Mouse (Mus musculus) activated CD4-positive, CD25-positive, alpha-beta regulatory T cell, adult 4 months (primary cell): ENCODE results near the gene Zfp800. TPM values are rescaled to one million over a fixed set of nuclear protein-coding genes. Genes with fewer than 3 reads are reported as not detected.

Experiments
- ATAC-seq: one replicate; pipeline ENCODE4 v1.8.0; 2017
- polyA plus RNA-seq, 2 experiments: library from polyadenylated mRNA; unstranded; fragments of 100-300 nt; shearing (Covaris generic); gene quantifications; one replicate each; pipeline ENCODE4 v1.2.1; 2017

The Zfp800 gene
- polyA plus RNA-seq: 10 to 100 TPM; 25.2 to 29.9 TPM

DNA sequence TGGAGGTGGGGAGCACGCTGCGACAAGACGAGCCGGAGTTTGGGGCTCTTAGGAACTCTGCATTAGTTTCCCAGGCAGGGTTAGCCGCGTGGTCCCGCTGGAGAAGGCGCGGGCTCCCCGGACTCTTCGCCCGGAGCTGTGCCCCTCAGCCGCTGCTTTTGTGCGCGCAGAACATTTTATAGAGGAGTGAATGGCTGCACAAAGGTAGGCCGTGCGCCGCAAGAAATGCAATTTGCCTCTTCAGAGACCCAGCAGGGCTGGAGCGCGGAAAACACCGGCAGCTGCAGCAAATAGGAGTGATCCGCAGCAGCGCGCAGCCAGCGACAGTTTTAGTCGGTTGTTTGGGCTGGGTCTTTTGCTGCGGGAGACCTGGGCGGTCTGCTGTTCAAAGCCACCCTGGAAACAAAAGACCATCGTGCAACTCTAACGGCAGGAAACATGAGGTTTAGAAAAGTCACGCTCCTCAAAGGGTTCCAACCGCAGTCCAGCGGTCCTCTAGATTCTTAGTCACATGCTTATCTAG, at the start of gene Zfp800:
TSS of gene Zfp800 (minus strand) at position 325 of the 523 bp plus-strand sequence.
- peak; percentile 46 for ATAC-seq

DNA sequence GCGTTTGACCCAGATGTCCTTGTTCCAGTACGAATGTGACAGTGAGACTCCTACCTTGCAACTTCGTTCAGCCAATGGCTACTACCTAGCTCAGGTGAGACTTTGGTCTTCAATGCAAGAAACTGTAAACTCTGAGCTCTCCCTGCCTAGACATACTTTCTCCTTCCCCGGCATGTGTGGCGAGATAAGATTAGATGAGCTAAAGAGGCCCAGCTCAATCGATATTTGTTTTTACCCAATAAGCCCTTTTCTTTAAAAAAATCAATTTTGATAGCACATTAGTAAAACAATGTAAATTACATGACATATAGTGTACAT, 33.7 kb upstream of the Zfp800 start:
- ATAC-seq: no peak

DNA sequence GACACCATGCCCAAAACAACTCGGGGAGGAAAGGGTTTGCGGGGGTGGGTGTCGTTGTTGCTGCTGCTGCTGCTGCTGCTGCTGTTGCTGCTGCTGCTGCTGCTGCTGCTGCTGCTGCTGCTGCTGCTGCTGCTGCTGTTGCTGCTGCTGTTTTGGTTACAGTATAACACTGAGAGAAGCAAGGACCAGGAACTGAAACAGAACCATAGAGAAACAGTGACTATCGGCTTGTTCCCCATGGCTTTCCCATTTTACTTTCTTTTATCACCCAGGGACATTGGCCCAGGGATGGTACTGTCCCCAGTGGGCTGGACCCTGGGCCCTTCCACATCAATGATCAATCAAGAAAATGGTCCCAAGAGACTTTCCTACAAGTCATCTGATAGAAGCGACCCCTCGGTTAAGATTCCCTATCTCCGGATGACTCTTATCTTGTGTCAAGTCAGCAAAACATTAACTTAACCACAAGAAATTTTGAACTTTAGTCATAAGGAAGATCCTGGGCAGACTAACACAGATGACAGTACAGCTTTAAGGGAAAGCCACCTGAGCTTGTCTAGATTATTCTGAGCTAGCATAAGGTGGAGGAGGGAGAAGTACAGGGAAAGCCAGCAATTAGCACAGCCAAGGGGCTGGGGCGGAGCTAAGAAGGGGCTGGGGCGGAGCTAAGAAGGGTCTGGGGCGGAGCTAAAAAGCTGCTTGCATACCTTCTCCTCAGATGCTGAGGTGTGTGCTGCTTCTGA, 33.2 kb upstream of the Zfp800 start:
- ATAC-seq: no peak

GRCm38 (mm10) chr6:28429870-28430269, 32.1 kb upstream of the Zfp800 start:
- ATAC-seq: no peak

DNA sequence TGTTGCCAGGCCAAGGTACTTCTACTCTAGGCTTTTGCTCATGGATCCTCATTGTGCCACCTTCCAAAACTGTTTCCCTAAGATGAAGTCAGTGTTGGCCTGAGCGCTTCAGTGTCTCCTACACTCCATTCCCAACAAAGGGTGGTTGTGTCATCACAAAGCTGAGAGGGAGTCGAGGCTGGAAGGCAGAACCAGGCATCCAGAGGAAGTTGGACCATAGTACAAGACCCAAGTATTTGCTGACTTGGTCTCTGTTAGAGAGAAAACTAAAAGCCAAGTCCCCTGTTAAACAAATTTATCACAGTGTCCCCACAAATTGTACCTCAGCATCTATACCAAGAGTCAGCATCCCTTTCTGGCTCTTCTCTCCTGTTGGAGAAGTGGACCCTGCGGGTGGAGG, 30.5 kb upstream of the Zfp800 start, which contains the start of gene Gcc1:
TSS of gene Gcc1 (minus strand) at position 101 of the 400 bp plus-strand sequence.
- ATAC-seq: no peak

DNA sequence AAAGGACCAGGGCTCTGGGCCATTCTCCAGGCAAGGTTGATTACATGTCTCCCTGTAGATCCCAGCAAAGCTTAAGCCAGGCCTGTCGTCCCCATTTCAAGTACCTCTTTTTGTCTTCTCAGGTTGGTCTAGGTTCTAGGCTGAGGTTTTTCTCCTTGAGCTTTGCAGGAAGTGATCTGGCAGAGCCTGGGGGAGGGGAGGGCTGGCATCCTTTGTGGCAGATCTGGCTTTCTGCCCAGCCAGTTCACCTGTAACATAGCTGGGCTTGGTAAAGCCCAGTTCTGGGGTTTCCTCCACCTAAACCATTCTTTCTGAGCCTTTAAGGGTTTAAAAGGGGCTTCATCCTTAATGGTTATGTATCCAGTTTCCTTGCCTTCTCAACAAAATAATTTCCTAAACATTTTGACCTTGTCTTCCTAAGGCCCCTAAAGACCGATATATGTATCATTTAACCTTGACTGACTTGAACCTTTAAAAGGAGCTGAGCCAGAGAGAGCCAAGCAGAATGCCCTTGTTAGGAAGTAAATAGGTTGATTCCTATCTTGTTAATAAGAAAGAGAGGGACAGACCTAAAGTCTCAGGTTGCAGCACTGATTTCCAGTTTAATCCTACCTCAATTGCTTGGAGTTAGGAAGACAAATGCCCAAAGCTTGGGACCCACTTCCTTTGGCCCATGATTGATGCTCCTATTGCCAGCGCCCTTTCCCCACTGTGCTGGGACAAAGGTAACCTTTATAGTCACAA, 29.5 kb upstream of the Zfp800 start, which contains the start of gene Fscn3:
TSS of gene Fscn3 (plus strand) at position 694 of the 744 bp plus-strand sequence.
- peak; percentile 58 for ATAC-seq

GRCm38 (mm10) chr6:28425019-28425418, 27.2 kb upstream of the Zfp800 start:
- no peak for ATAC-seq

DNA sequence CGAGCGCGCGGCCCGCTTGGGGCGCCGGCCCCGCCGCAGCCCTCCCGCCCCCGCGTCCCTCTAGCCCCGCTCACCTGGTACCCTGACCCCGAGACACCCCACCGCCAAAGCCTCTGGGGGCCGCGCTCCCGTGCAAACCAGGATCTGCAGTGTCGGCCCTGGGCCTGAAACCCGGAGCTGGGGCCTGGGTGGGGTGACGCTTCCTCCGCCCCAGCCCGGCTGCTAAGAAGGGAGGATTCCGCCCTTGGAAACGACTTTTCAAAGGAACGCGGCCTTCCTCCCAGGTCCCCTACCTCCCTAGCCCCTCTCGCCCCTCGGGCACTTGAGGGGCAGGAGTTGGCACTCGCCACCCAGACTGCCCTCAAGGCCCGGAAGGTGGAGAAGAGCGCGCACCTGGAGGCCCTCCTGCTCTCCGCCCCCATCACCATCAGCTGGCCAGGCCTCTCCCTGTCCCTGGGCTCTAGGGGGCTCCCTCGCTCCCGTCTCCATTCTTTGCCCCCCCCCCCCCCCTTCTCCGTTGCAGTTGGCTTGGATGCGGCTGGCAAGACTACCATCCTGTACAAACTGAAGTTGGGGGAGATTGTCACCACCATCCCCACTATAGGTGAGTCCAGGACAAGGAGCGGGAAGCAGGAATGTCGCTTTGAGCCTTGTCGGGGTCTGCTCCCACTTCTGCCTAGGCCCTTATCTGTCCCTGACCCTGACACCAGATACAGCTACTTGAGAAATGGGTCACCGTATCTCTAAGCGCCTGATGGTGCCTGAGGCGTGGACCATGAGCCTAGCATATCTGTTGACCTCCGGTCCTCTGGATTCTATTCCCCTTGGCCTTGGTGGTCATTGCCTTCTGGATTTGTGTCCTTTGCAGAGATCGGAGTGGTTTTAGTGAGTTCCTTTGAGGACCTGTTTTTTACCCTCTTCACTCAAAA, 26.2 kb upstream of the Zfp800 start:
- no peak for ATAC-seq

DNA sequence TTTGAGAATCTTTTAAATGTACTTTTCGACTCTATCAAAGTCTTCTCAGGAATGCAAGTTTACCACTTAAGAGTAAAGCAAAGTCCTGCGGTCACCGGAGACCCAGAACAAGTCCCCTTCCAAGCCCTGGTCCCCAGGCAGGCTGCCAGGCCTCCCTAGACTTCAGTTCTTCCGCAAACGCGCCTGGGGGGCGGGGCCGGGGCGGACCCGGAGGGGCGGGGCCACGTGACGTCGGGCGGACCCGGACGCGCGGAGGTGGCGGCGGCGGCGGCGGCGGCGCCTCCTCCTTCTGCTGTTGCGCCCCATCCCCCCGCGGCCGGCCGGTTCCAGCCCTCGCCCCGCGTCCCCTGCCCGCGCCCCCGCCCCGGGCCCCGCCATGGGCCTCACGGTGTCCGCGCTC, 25.5 kb upstream of the Zfp800 start, which contains the start of gene Arf5:
TSS of gene Arf5 (plus strand) at position 248 of the 400 bp plus-strand sequence.
- ATAC-seq: peak; percentile 28

- ATAC-seq: no peak
Observed at GRCm38 (mm10) chr6:28422651-28423290, 25.0 kb upstream of the Zfp800 start.

GRCm38 (mm10) chr6:28421469-28422000, 23.7 kb upstream of the Zfp800 start:
- peak; percentile 95 for ATAC-seq

DNA sequence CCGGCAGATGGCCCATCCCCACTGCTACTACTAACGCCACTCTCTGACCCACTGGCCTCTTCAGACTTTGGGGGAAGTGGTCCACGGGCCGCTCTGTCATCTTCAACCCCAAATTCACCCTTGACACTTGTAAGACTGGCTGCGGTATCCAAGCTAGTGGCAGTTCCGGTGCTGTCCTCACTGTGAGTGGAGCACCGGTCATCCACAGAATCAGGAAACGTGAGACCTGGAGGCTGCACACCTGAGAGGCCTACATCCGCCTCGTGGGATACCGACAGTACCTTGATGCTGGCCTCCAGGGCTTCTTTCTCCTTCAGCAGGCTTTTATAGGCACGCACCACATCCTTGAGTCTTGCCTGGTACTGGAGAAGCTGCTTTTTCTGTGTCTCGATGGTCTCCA, 23.1 kb upstream of the Zfp800 start:
- no peak for ATAC-seq

- ATAC-seq: no peak
Observed at GRCm38 (mm10) chr6:28420361-28420760, 22.6 kb upstream of the Zfp800 start.

- no peak for ATAC-seq
Observed at GRCm38 (mm10) chr6:28419673-28420072, 21.9 kb upstream of the Zfp800 start.

- ATAC-seq: no peak
Observed at GRCm38 (mm10) chr6:28418449-28418848, 20.6 kb upstream of the Zfp800 start.

DNA sequence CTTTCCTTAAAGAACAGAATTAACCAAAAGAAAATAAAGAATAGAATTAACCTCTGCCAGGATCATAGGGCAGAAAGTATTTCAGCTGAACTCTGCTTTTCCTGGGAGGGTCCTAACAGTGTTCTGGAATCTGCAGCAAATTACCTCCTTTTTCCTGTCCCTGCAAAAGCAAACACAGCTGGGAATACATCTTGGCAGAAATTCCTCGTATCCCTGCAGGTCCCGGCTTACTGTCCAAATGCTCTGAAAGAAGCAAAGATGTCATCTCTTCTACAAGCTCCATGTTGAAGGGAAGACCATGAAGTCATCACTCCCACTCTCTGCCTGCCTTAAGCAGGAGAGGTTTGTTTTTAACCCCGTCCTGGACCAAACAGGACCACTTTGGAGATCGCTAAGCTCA, 19.2 kb upstream of the Zfp800 start:
- no peak for ATAC-seq

DNA sequence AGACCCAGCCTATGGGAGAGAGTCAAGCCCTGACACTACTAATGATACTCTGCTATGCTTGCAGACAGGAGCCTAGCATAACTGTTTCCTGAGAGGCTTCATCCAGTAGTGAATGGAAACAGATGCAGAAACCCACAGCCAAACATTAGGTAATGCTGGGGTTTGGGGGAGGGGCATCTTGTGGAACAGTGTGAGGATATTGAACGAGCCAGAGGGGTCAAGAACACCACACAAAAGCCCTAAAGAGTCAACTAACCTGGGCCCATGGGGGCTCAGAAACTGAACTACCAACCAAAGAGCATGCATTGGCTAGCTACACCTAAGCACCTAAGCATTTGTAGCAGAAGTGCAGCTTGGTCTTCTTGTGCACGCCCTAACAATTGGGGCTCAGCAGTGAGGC, 13.4 kb upstream of the Zfp800 start:
- no peak for ATAC-seq

DNA sequence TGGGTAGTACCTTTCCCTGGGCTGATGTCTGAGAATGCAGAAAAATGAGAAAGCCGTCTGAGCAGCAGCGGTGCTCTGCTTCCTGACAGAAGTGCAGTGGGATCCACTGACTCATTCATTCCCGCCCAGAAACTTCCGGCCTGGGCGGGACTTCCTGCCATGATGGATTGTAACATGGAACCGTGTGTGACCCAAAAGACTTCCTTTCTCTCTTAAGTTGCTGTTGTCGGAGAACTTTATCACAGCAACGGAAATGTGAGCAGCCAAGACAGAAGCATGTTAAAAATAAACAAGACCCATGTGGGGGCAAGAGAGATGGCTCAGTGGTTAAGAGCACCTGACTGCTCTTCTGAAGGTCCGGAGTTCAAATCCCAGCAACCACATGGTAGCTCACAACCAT, 12.2 kb upstream of the Zfp800 start:
- peak; percentile 65 for ATAC-seq

DNA sequence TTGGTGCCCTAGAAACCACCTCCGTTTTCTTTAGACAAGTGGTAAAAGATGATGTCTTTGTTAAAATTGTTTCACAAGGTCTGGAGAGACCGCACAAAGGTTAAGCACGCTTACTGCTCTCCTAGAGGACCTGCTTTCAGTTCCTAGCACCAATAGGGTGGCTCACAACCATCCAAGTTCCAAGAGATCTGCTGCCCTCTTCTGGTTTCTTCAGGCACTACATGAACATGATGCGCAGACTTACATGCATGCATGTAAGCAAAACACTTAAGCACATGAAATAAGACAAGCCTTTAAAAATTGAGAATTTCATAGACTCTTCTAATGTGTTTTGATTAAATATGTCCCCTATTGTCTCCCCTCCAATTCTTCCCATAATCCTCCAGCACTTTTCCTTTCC, 2.0 kb upstream of the Zfp800 start:
- ATAC-seq: no peak

DNA sequence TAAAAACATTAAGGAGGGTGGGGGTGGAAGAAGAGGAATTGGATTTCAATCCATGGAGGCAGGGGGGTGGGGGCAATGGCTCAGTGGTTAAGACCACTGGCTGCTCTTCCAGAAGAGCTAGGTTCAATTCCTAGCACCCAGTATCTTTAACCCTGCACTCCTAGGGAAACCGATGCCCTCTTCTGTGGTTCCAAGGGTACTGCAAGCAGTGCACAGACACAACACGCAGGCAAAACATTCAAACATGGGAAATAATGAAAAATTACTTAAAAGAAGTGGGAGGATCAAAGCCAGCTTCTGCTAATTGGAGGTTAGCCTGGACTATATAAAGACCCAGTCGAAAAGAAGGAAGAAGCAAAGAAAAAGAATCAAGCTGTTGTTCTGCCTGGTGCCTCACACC, 921 bp upstream of the Zfp800 start:
- ATAC-seq: no peak

DNA sequence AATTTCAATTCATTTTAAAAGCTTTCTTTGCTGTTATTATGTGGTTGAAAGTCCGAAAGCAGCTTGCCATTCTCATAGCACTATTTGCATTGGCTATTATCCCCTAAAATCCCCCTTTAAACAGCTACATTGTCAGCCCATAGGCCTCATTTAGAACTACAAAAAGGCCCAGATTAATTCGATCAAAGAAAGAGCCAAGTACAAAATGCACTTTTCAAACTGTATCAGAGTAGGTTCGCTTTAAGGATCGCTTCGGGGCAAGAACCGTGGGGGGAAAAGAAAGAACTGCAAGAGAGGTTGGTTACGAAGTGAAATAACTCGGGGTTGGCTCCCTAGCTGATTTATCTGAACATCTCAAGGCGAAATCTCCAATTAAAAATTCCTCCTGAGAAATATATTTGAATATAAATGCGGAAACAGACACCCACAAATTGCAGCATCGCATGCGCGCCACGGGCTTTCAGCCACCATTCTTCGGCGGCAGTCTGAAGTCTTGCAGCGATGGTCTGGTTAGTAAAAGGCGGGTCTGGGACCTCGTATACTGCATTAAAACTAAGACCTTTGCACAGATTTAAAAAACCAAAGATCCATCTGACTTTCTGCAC, 850 bp downstream of the Zfp800 start:
- no peak for ATAC-seq
